Mouse (Mus musculus): ENCODE measurements at regions not wholly inside any gene's neighbourhood (a gene's known extent, or its start where the extent isn't known, plus 50 kb on each side); places are given as distances from the start of the nearest gene placed in this dataset.

DNA sequence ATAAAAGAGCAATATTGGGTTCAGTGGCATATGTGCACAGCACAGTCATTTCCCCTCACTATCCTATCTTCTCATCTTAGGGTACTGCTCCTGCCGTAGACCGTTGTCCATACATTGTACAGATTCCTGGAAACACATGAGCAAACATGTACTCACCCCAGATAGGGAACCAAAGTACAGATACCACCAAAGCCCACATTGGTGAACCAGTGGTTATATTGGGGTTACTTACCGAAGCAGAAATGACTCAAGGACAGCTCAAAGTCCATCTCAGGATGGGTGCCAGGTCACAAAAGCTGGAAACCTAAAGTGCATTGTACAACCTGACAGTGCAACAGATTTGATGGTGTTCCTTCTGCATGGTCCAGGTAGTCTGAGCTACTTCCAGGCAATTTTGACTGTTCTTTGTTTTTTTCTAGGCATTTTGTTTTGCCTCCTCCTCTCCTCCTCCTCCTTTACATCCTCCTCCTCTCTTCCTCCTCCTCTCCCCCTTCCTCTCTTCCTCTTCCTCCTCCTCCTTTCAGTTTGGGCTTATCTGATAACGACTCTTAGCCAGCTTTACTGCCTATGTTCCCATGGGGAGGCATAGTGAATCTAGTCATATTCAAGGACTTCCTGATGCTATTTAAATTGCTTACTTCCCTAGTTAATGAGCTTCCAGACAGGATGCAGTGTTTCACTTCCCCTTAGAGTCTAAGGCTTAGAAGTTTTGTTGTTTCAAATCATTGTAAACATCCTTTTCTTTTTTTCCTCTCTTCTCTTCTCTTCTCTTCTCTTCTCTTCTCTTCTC is 65.1 kb upstream of the Tab2 start:
- Histone ChIP-seq H3K4me3 (ENCODE audit: low read depth, low read length) (no peak overlapping the region), H3K27ac (ENCODE audit: low read depth, low read length) (no peak overlapping the region), H3K4me1 (replicated peaks; ENCODE audit: control insufficient read depth, insufficient read depth, low read length) (no peaks in the 10 kb centered on the region), H3K36me3 (ENCODE audit: control insufficient read depth, insufficient read depth, low read length) (no peaks in the 10 kb centered on the region), H3K27me3 (ENCODE audit: control insufficient read depth, insufficient read depth, low read length) (no peaks in the 10 kb centered on the region), H3K4me2 (ENCODE audit: low read depth, low read length, severe bottlenecking) (no peak overlapping the region), H3K9ac (ENCODE audit: low read length) (no peak overlapping the region), H3K9me3 (ENCODE audit: control insufficient read depth, low read length) (no peaks in the 10 kb centered on the region)
- 79% methylated on average over 4 of the region's 4 CpGs for WGBS
- no peak for ATAC-seq (replicated peaks; ENCODE audit: low FRiP score)
- no peak for DNase-seq (ENCODE audit: low spot score)

GRCm38 (mm10) chr10:8020113-8020512 is 64.1 kb upstream of the Tab2 start:
- Histone ChIP-seq H3K4me3 (ENCODE audit: low read depth, low read length) (no peak overlapping the region), H3K4me1 (replicated peaks; ENCODE audit: control insufficient read depth, insufficient read depth, low read length) (no peaks in the 10 kb centered on the region), H3K4me2 (ENCODE audit: low read depth, low read length, severe bottlenecking) (no peak overlapping the region), H3K27me3 (ENCODE audit: control insufficient read depth, insufficient read depth, low read length) (no peaks in the 10 kb centered on the region), H3K36me3 (ENCODE audit: control insufficient read depth, insufficient read depth, low read length) (no peaks in the 10 kb centered on the region), H3K9me3 (ENCODE audit: control insufficient read depth, low read length) (no peaks in the 10 kb centered on the region), H3K27ac (ENCODE audit: low read depth, low read length) (no peak overlapping the region), H3K9ac (ENCODE audit: low read length) (no peak overlapping the region)
- WGBS: 94% methylated on average over 4 of the region's 4 CpGs
- DNase-seq (ENCODE audit: low spot score) (no peak), ATAC-seq (replicated peaks; ENCODE audit: low FRiP score) (no peak)

GRCm38 (mm10) chr10:8018229-8019026 is 62.4 kb upstream of the Tab2 start:
- ATAC-seq (replicated peaks; ENCODE audit: low FRiP score) (no peak), DNase-seq (ENCODE audit: low spot score) (no peak)
- H3K36me3 ChIP-seq (ENCODE audit: control insufficient read depth, insufficient read depth, low read length): no peaks in the 10 kb centered on the region
- no peak overlapping the region for H3K9ac ChIP-seq (ENCODE audit: low read length)
- H3K27me3 ChIP-seq (ENCODE audit: control insufficient read depth, insufficient read depth, low read length): no peaks in the 10 kb centered on the region
- H3K9me3 ChIP-seq (ENCODE audit: control insufficient read depth, low read length): no peaks in the 10 kb centered on the region
- H3K4me2 ChIP-seq (ENCODE audit: low read depth, low read length, severe bottlenecking): no peak overlapping the region
- H3K4me1 ChIP-seq (replicated peaks; ENCODE audit: control insufficient read depth, insufficient read depth, low read length): no peaks in the 10 kb centered on the region
- no peak overlapping the region for H3K4me3 ChIP-seq (ENCODE audit: low read depth, low read length)
- no peak overlapping the region for H3K27ac ChIP-seq (ENCODE audit: low read depth, low read length)

DNA sequence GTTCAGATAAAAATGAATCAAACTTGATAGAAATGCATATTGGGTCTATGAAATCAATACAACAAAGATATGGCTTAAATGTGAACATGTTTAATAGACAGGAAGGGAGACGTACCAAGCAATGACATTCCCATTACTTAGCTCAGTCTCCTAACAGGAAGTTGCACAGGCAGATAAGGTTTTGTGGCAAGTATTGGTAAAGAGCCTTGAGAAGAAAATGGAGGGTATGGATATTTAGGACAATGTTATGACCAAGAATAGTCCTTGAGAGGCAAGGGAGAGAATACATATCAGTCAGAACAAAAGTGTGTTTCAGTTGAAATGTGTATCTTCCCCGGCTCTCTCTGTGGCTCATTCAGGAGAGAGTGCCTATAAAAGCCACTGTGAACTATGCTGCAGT is 60.7 kb upstream of the Tab2 start:
- Histone ChIP-seq H3K27me3 (ENCODE audit: control insufficient read depth, insufficient read depth, low read length) (no peaks in the 10 kb centered on the region), H3K9me3 (ENCODE audit: control insufficient read depth, low read length) (no peaks in the 10 kb centered on the region), H3K36me3 (ENCODE audit: control insufficient read depth, insufficient read depth, low read length) (no peaks in the 10 kb centered on the region), H3K4me1 (replicated peaks; ENCODE audit: control insufficient read depth, insufficient read depth, low read length) (no peaks in the 10 kb centered on the region), H3K4me3 (ENCODE audit: low read depth, low read length) (no peak overlapping the region), H3K27ac (ENCODE audit: low read depth, low read length) (no peak overlapping the region), H3K9ac (ENCODE audit: low read length) (no peak overlapping the region), H3K4me2 (ENCODE audit: low read depth, low read length, severe bottlenecking) (no peak overlapping the region)
- ATAC-seq (replicated peaks; ENCODE audit: low FRiP score) (no peak), DNase-seq (ENCODE audit: low spot score) (no peak)
- 91% methylated on average over 2 of the region's 2 CpGs for WGBS

DNA sequence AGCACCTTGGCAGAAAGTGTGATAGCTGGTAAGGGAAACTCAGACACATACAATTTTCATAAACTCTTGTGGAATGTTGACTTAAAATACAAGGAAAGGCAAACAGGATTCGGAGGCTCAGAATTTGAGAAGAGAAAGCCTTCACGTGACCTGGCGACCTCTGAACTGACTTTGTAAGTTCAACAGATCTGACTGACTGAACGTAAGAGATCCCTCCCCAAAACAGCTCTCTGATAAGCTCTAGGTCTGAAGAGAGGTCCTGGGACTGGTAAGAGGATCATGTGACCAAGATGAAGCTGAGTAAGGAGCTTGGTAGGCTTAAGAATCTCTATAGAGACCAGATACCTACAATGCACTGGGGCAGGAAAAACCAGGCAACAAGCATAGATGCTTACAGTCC is 55.7 kb upstream of the Tab2 start:
- no peak overlapping the region for H3K9ac ChIP-seq (ENCODE audit: low read length)
- 74% methylated on average over 4 of the region's 4 CpGs for WGBS
- H3K4me1 ChIP-seq (replicated peaks; ENCODE audit: control insufficient read depth, insufficient read depth, low read length): peaks cover 2% of the 10 kb centered on the region; the same call in 1 of the 2 replicates
- DNase-seq (ENCODE audit: low spot score) (no peak), ATAC-seq (replicated peaks; ENCODE audit: low FRiP score) (no peak)
- H3K36me3 ChIP-seq (ENCODE audit: control insufficient read depth, insufficient read depth, low read length): no peaks in the 10 kb centered on the region
- H3K27ac ChIP-seq (ENCODE audit: low read depth, low read length): no peak overlapping the region
- H3K27me3 ChIP-seq (ENCODE audit: control insufficient read depth, insufficient read depth, low read length): no peaks in the 10 kb centered on the region
- no peak overlapping the region for H3K4me2 ChIP-seq (ENCODE audit: low read depth, low read length, severe bottlenecking)
- no peaks in the 10 kb centered on the region for H3K9me3 ChIP-seq (ENCODE audit: control insufficient read depth, low read length)
- H3K4me3 ChIP-seq (ENCODE audit: low read depth, low read length): no peak overlapping the region

GRCm38 (mm10) chr10:8011138-8011537 is 55.1 kb upstream of the Tab2 start:
- Histone ChIP-seq H3K27ac (ENCODE audit: low read depth, low read length) (no peak overlapping the region), H3K36me3 (ENCODE audit: control insufficient read depth, insufficient read depth, low read length) (no peaks in the 10 kb centered on the region), H3K9ac (ENCODE audit: low read length) (no peak overlapping the region), H3K4me1 (replicated peaks; ENCODE audit: control insufficient read depth, insufficient read depth, low read length) (peaks cover 2% of the 10 kb centered on the region; the same call in 1 of the 2 replicates), H3K9me3 (ENCODE audit: control insufficient read depth, low read length) (no peaks in the 10 kb centered on the region), H3K4me2 (ENCODE audit: low read depth, low read length, severe bottlenecking) (no peak overlapping the region), H3K27me3 (ENCODE audit: control insufficient read depth, insufficient read depth, low read length) (no peaks in the 10 kb centered on the region), H3K4me3 (ENCODE audit: low read depth, low read length) (no peak overlapping the region)
- ATAC-seq (replicated peaks; ENCODE audit: low FRiP score) (no peak), DNase-seq (ENCODE audit: low spot score) (no peak)
- 93% methylated on average over 9 of the region's 9 CpGs for WGBS

DNA sequence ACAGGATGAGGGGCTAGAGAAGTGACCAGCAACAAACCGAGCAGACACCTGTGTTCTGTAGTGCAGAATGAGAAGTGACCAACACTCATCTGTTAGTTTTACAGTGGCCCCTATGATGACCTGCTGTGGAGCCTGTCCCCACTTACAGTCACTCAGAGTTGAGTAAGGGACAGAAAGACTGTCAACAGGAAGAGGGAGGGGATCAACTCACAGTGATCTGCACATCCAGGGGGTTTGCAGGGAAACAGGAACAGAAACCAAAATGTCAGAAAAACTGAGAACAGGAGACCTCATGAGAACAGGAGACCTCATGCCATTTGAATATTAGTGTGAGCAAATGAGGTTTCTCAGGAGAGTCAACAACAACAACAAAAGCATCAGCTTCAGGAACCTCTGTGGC is 53.8 kb upstream of the Tab2 start:
- Histone ChIP-seq H3K27ac (ENCODE audit: low read depth, low read length) (no peak overlapping the region), H3K4me3 (ENCODE audit: low read depth, low read length) (no peak overlapping the region), H3K36me3 (ENCODE audit: control insufficient read depth, insufficient read depth, low read length) (no peaks in the 10 kb centered on the region), H3K9me3 (ENCODE audit: control insufficient read depth, low read length) (no peaks in the 10 kb centered on the region), H3K27me3 (ENCODE audit: control insufficient read depth, insufficient read depth, low read length) (no peaks in the 10 kb centered on the region), H3K4me2 (ENCODE audit: low read depth, low read length, severe bottlenecking) (no peak overlapping the region), H3K9ac (ENCODE audit: low read length) (no peak overlapping the region), H3K4me1 (replicated peaks; ENCODE audit: control insufficient read depth, insufficient read depth, low read length) (peaks cover 2% of the 10 kb centered on the region; the same call in 1 of the 2 replicates)
- DNase-seq (ENCODE audit: low spot score) (no peak), ATAC-seq (replicated peaks; ENCODE audit: low FRiP score) (no peak)
- 88% methylated on average over 1 of the region's 1 CpGs for WGBS

DNA sequence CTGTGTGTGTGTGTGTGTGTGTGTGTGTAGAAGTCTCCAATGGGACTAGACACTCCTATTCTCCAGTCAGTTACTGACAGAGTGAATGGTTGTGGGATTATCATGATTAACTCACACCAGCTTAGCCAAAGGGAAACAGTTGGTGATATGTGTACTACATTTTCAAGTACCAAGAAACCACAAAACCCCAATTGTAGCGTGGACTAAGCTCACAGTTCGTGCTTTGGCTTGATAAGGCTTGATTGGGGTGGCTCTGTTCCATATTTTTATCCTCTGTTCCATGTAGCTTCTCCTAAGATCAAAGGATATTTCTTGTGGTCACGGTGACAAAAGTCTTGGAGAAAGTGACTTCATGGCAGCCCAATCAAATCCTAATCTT is 51.9 kb upstream of the Tab2 start:
- Histone ChIP-seq H3K27me3 (ENCODE audit: control insufficient read depth, insufficient read depth, low read length) (no peaks in the 10 kb centered on the region), H3K4me2 (ENCODE audit: low read depth, low read length, severe bottlenecking) (no peak overlapping the region), H3K9ac (ENCODE audit: low read length) (no peak overlapping the region), H3K36me3 (ENCODE audit: control insufficient read depth, insufficient read depth, low read length) (no peaks in the 10 kb centered on the region), H3K4me1 (replicated peaks; ENCODE audit: control insufficient read depth, insufficient read depth, low read length) (peaks cover 2% of the 10 kb centered on the region; the same call in 1 of the 2 replicates), H3K4me3 (ENCODE audit: low read depth, low read length) (no peak overlapping the region), H3K27ac (ENCODE audit: low read depth, low read length) (no peak overlapping the region), H3K9me3 (ENCODE audit: control insufficient read depth, low read length) (no peaks in the 10 kb centered on the region)
- WGBS: 75% methylated on average over 3 of the region's 3 CpGs
- ATAC-seq (replicated peaks; ENCODE audit: low FRiP score) (no peak), DNase-seq (ENCODE audit: low spot score) (no peak)

All from forebrain, embryonic 11.5 days (tissue).